In genomic region chr3:55756602-55757190, GRCm38 (mm10) we compare ENCODE assay signal across 17 mouse cellular contexts. TPM values are rescaled to one million over a fixed set of nuclear protein-coding genes. Genes with fewer than 3 reads are reported as not detected.
DNase-seq lines count a peak whose midpoint lies in the region; ATAC-seq lines count a peak whose summit lies in the region.
"Had no signal": no experiment of that assay in that cellular context is flagged by ENCODE, and none has a peak within 500 bp of the region (broad histone marks: within the 10 kb centered on the region; RNA-seq: fewer than 3 reads in every experiment).

No protein-coding gene starts in this region.

- peak; percentile 73 for ATAC-seq in embryonic facial prominence, embryonic 11.5 days (replicated peaks; ENCODE audit: insufficient number of reproducible peaks, low FRiP score, low TSS enrichment, low read depth)
- peak; percentile 67 for ATAC-seq in hindbrain, embryonic 12.5 days (ENCODE audit: low FRiP score)
- peak; percentile 63; the same call in 1 of the 2 replicates for ATAC-seq in midbrain, embryonic 14.5 days (ENCODE audit: low FRiP score, low TSS enrichment)

- H3K4me1 ChIP-seq in embryonic facial prominence, embryonic 11.5 days (ENCODE audit: control insufficient read depth, insufficient read depth, low read length): peaks cover 3% of the 10 kb centered on the region; the same call in 1 of the 2 replicates
- H3K4me1 ChIP-seq in hindbrain, embryonic 12.5 days: peaks cover 23% of the 10 kb centered on the region
- H3K4me1 ChIP-seq in midbrain, embryonic 14.5 days (ENCODE audit: control insufficient read depth, insufficient read depth, low read length): peaks cover 47% of the 10 kb centered on the region

- H3K27ac ChIP-seq in embryonic facial prominence, embryonic 11.5 days (replicated peaks; ENCODE audit: low read depth, low read length): no peak overlapping the region
- H3K27ac ChIP-seq in hindbrain, embryonic 12.5 days: peak overlapping the region; percentile 78
- H3K27ac ChIP-seq in midbrain, embryonic 14.5 days (replicated peaks; ENCODE audit: low read depth, low read length): peak overlapping the region; percentile 86
- H3K27ac ChIP-seq: heart, embryonic 15.5 days; limb, embryonic 13.5 days; macrophage had no signal

- no peak overlapping the region for H3K4me3 ChIP-seq in embryonic facial prominence, embryonic 11.5 days (ENCODE audit: low read depth, low read length)
- H3K4me3 ChIP-seq in hindbrain, embryonic 12.5 days: no peak overlapping the region
- no peak overlapping the region for H3K4me3 ChIP-seq in midbrain, embryonic 14.5 days (replicated peaks; ENCODE audit: low read depth, low read length)
- H3K4me3 ChIP-seq: heart, embryonic 15.5 days; limb, embryonic 13.5 days had no signal

- DNase-seq in gastrocnemius, adult 18-20 months (ENCODE audit: low spot score): peak; percentile 15
- no peak for DNase-seq in gastrocnemius, postnatal 10 days
- DNase-seq in embryonic facial prominence, embryonic 11.5 days (ENCODE audit: low spot score): peak; percentile 37
- peak; percentile 72 for DNase-seq in midbrain, embryonic 14.5 days
- DNase-seq in right cerebral cortex, postnatal 14 days: no peak
- no peak for DNase-seq in kidney, postnatal 4 days
- no peak for DNase-seq in MN1 (ENCODE audit: low spot score)
- DNase-seq: kidney, adult 18-20 months; thymus, adult 18-20 months had no signal

- no peaks in the 10 kb centered on the region for H3K36me3 ChIP-seq in embryonic facial prominence, embryonic 11.5 days (replicated peaks; ENCODE audit: control insufficient read depth, insufficient read depth, low read depth, low read length)
- no peaks in the 10 kb centered on the region for H3K36me3 ChIP-seq in hindbrain, embryonic 12.5 days
- no peaks in the 10 kb centered on the region for H3K36me3 ChIP-seq in midbrain, embryonic 14.5 days (ENCODE audit: control insufficient read depth, insufficient read depth, low read length)
- H3K36me3 ChIP-seq: G1E; heart, embryonic 15.5 days; limb, embryonic 13.5 days had no signal

- no peak overlapping the region for H3K9ac ChIP-seq in embryonic facial prominence, embryonic 11.5 days (replicated peaks; ENCODE audit: low read length)
- no peak overlapping the region for H3K9ac ChIP-seq in hindbrain, embryonic 12.5 days
- peak overlapping the region; percentile 13; the same call in 1 of the 2 replicates for H3K9ac ChIP-seq in midbrain, embryonic 14.5 days (replicated peaks; ENCODE audit: low read length)
- H3K9ac ChIP-seq: heart, embryonic 15.5 days; limb, embryonic 13.5 days had no signal

- H3K9me3 ChIP-seq in embryonic facial prominence, embryonic 11.5 days (replicated peaks; ENCODE audit: control insufficient read depth, low read length): no peaks in the 10 kb centered on the region
- H3K9me3 ChIP-seq in hindbrain, embryonic 12.5 days (replicated peaks): no peaks in the 10 kb centered on the region
- no peaks in the 10 kb centered on the region for H3K9me3 ChIP-seq in midbrain, embryonic 14.5 days (ENCODE audit: control insufficient read depth, low read length)
- H3K9me3 ChIP-seq: heart, embryonic 15.5 days; limb, embryonic 13.5 days had no signal

- no peak overlapping the region for H3K4me2 ChIP-seq in embryonic facial prominence, embryonic 11.5 days (ENCODE audit: low read depth, low read length)
- 0 out of 2 replicates have a peak overlapping the region, but pooled peaks have one; percentile 11 for H3K4me2 ChIP-seq in hindbrain, embryonic 12.5 days (replicated peaks)
- H3K4me2 ChIP-seq in midbrain, embryonic 14.5 days (ENCODE audit: low read length): peak overlapping the region; percentile 42
- H3K4me2 ChIP-seq: heart, embryonic 15.5 days had no signal

- H3K27me3 ChIP-seq in embryonic facial prominence, embryonic 11.5 days (ENCODE audit: control insufficient read depth, insufficient read depth, low read length): no peaks in the 10 kb centered on the region
- H3K27me3 ChIP-seq in hindbrain, embryonic 12.5 days: peaks cover 4% of the 10 kb centered on the region; the same call in 1 of the 2 replicates
- H3K27me3 ChIP-seq in midbrain, embryonic 14.5 days (ENCODE audit: control insufficient read depth, insufficient read depth, low read length): no peaks in the 10 kb centered on the region
- H3K27me3 ChIP-seq: heart, embryonic 15.5 days; limb, embryonic 13.5 days had no signal

- 59% methylated on average over 11 of the region's 11 CpGs for WGBS in embryonic facial prominence, embryonic 11.5 days
- 50% methylated on average over 11 of the region's 11 CpGs for WGBS in hindbrain, embryonic 12.5 days
- 8% methylated on average over 11 of the region's 11 CpGs for WGBS in midbrain, embryonic 14.5 days

RNA-seq across cellular contexts. Expression of gene Mab21l1, which starts 25.6 kb away (rescaled TPM):
- total RNA-seq in gastrocnemius, adult 18-20 months (2021): 1 to 10 TPM in 1 of 2 experiments, under 1 TPM in 1; 0.96 to 1.7 TPM
- 1 to 10 TPM; 3.1 to 3.3 TPM for total RNA-seq in gastrocnemius, postnatal 10 days (2021)
- polyA plus RNA-seq in embryonic facial prominence, embryonic 11.5 days (2014; fragmentation: Nextera tagmentation; extraction: Ambion mirVana): 68.3 and 76.1 TPM in 2 replicates
- 104 and 115 TPM in 2 replicates for polyA plus RNA-seq in hindbrain, embryonic 12.5 days (2016; fragmentation: Nextera tagmentation; extraction: Ambion mirVana)
- polyA plus RNA-seq in midbrain, embryonic 14.5 days (2014; fragmentation: Nextera tagmentation; extraction: Ambion mirVana): 218 and 237 TPM in 2 replicates
- total RNA-seq: common myeloid progenitor, adult 5-6 weeks; neutrophil, adult 5-6 weeks had no signal
- polyA plus RNA-seq: G1E; macrophage; spleen, adult 2 months had no signal

Comparison
In these comparisons a context has a peak if more than half of its experiments do, and no peak if none do; other contexts are left out.
1. DNase-seq: peak in gastrocnemius, adult 18-20 months (single experiment), embryonic facial prominence, embryonic 11.5 days (single experiment) and midbrain, embryonic 14.5 days (single experiment); none in gastrocnemius, postnatal 10 days (single experiment), right cerebral cortex, postnatal 14 days (single experiment), kidney, postnatal 4 days (0 of 2) and MN1 (single experiment).
2. Peak in every context shown above with its lines, with median percentiles within 50 percentile points of each other: ATAC-seq.